Mouse (Mus musculus) lung, postnatal 14 days (tissue): ENCODE measurements around the gene Syndig1l.
A peak's percentile ranks its signal among the peaks of the same experiment; 100 is the strongest.

Experiments
- DNase-seq: peaks from one replicate; pipeline ENCODE4 v3.0.0; 2021

Gene Syndig1l

GRCm38 (mm10) chr12:84698319-84699081 is at the start of gene Syndig1l:
Gene Syndig1l (minus strand): TSS chr12:84698831.
- DNase-seq, result peak; percentile 82

- no peak for DNase-seq
Measured at GRCm38 (mm10) chr12:84748134-84748533, 49.5 kb upstream of the Syndig1l start.

GRCm38 (mm10) chr12:84745700-84746099 is 47.1 kb upstream of the Syndig1l start:
- DNase-seq, result no peak

- DNase-seq, result no peak
Measured at GRCm38 (mm10) chr12:84743496-84743895, 44.9 kb upstream of the Syndig1l start.

- no peak for DNase-seq
Measured at GRCm38 (mm10) chr12:84733366-84733765, 34.7 kb upstream of the Syndig1l start.

- DNase-seq, result no peak
Measured at GRCm38 (mm10) chr12:84728421-84728820, 29.8 kb upstream of the Syndig1l start.

- DNase-seq, result no peak
Measured at GRCm38 (mm10) chr12:84727434-84727833, 28.8 kb upstream of the Syndig1l start.

GRCm38 (mm10) chr12:84726986-84727385 is 28.4 kb upstream of the Syndig1l start:
- no peak for DNase-seq

- DNase-seq, result no peak
Measured at GRCm38 (mm10) chr12:84726391-84726790, 27.8 kb upstream of the Syndig1l start.

GRCm38 (mm10) chr12:84718462-84719244 is 20.0 kb upstream of the Syndig1l start:
- no peak for DNase-seq

- DNase-seq, result no peak
Measured at GRCm38 (mm10) chr12:84714578-84714977, 15.9 kb upstream of the Syndig1l start.

- peak; percentile 46 for DNase-seq
Measured at GRCm38 (mm10) chr12:84709842-84710439, 11.3 kb upstream of the Syndig1l start.

GRCm38 (mm10) chr12:84707804-84708203 is 9.2 kb upstream of the Syndig1l start:
- peak; percentile 13 for DNase-seq

GRCm38 (mm10) chr12:84706886-84707285 is 8.3 kb upstream of the Syndig1l start:
- no peak for DNase-seq

- no peak for DNase-seq
Measured at GRCm38 (mm10) chr12:84702586-84702985, 4.0 kb upstream of the Syndig1l start.

GRCm38 (mm10) chr12:84692141-84692540 is 6.5 kb downstream of the Syndig1l start:
- no peak for DNase-seq

- DNase-seq, result no peak
Measured at GRCm38 (mm10) chr12:84691347-84691746, 7.3 kb downstream of the Syndig1l start.

GRCm38 (mm10) chr12:84689051-84689450 is 9.6 kb downstream of the Syndig1l start:
- no peak for DNase-seq

- no peak for DNase-seq
Measured at GRCm38 (mm10) chr12:84687531-84687930, 11.1 kb downstream of the Syndig1l start.

- DNase-seq, result no peak
Measured at GRCm38 (mm10) chr12:84686176-84686575, 12.5 kb downstream of the Syndig1l start.

GRCm38 (mm10) chr12:84684569-84684968 is 14.1 kb downstream of the Syndig1l start:
- DNase-seq, result no peak

- no peak for DNase-seq
Measured at GRCm38 (mm10) chr12:84676011-84676410, 22.6 kb downstream of the Syndig1l start.

- no peak for DNase-seq
Measured at GRCm38 (mm10) chr12:84674666-84675526, 23.7 kb downstream of the Syndig1l start.
